Mouse (Mus musculus): ENCODE results near the gene Bcl2.

- no peak for TF ChIP-seq CTCF (IDR thresholded peaks at IDR 0.05; ENCODE audit: borderline replicate concordance, control insufficient read depth, extremely low read depth, insufficient read depth, low read length, poor library complexity)
- no peak for TF ChIP-seq POLR2A (IDR thresholded peaks at IDR 0.05; ENCODE audit: control insufficient read depth, extremely low read depth, insufficient read depth, low read length, poor library complexity)
Measured at GRCm38 (mm10) chr1:106650427-106650826, 63.6 kb downstream of the Bcl2 start.

Data from thymus, adult 2 months (tissue).